In genomic region chr9:21287571-21288402, GRCm38 (mm10) we compare ENCODE assay signal across 8 mouse cellular contexts. TPM values are rescaled to one million over a fixed set of nuclear protein-coding genes. Genes with fewer than 3 reads are reported as not detected.
A peak's percentile ranks its signal among the peaks of the same experiment; 100 is the strongest.
DNase-seq lines count a peak whose midpoint lies in the region; ATAC-seq lines count a peak whose summit lies in the region.

Gene Kri1, minus strand, starts transcription at chr9:21287969.

- H3K4me3 ChIP-seq in heart, embryonic 14.5 days (ENCODE audit: control insufficient read depth in 1 of 2, insufficient read depth in 1 of 2, low read depth in 1 of 2, low read length in 2 of 2), result peak within 1 kb of the TSS; percentile 82 to 97
- H3K4me3 ChIP-seq in liver, embryonic 13.5 days (replicated peaks), result peak within 1 kb of the TSS; percentile 94
- peak within 1 kb of the TSS; percentile 77 for H3K4me3 ChIP-seq in stomach, embryonic 16.5 days (replicated peaks; ENCODE audit: low read length)

- no peaks in the 10 kb centered on the region for H3K9me3 ChIP-seq in heart, embryonic 14.5 days (ENCODE audit: control insufficient read depth, low read length)
- H3K9me3 ChIP-seq in liver, embryonic 13.5 days (replicated peaks), result no peaks in the 10 kb centered on the region
- H3K9me3 ChIP-seq in stomach, embryonic 16.5 days (replicated peaks; ENCODE audit: control insufficient read depth, low read length), result no peaks in the 10 kb centered on the region

- peak; percentile 99 for DNase-seq in c-Kit-negative CD71-positive TER-119-positive erythroid progenitor cells, embryonic 14.5 days (ENCODE audit: low read depth, low spot score)
- peak; percentile 95 for DNase-seq in fibroblast of lung, adult 2 months (ENCODE audit: low read depth)
- peak; percentile 99 for DNase-seq in kidney, postnatal 14 days
- peak; percentile 100 for DNase-seq in liver, embryonic 13.5 days
- peak; percentile 96 for DNase-seq in neural tube, embryonic 10.5 days (ENCODE audit: extremely low spot score, low spot score)

- H3K4me1 ChIP-seq in heart, embryonic 14.5 days (ENCODE audit: control insufficient read depth in 2 of 2, insufficient read depth in 2 of 2, low read length in 2 of 2), result peaks cover 10 to 33% of the 10 kb centered on the region in 2 experiments
- H3K4me1 ChIP-seq in liver, embryonic 13.5 days (replicated peaks), result peaks cover 63% of the 10 kb centered on the region
- H3K4me1 ChIP-seq in stomach, embryonic 16.5 days (ENCODE audit: control insufficient read depth, insufficient read depth, low read length), result peaks cover 27% of the 10 kb centered on the region

- peak within 1 kb of the TSS; percentile 90 to 92 for H3K27ac ChIP-seq in heart, embryonic 14.5 days (replicated peaks in 1 of 2; ENCODE audit: control insufficient read depth in 1 of 2, insufficient read depth in 1 of 2, low read depth in 2 of 2, low read length in 2 of 2)
- H3K27ac ChIP-seq in liver, embryonic 13.5 days, result peak within 1 kb of the TSS; percentile 97
- peak within 1 kb of the TSS; percentile 90 for H3K27ac ChIP-seq in stomach, embryonic 16.5 days (ENCODE audit: low read length)

- peak within 1 kb of the TSS; percentile 78 for H3K4me2 ChIP-seq in heart, embryonic 14.5 days (ENCODE audit: low read length)
- peak within 1 kb of the TSS; percentile 94 for H3K4me2 ChIP-seq in liver, embryonic 13.5 days
- H3K4me2 ChIP-seq in stomach, embryonic 16.5 days (ENCODE audit: low read depth, low read length), result peak within 1 kb of the TSS; percentile 73

- ATAC-seq in CD4-positive, CD25-positive, alpha-beta regulatory T cell, adult 4 months, result peak; percentile 57
- peak; percentile 66 for ATAC-seq in heart, embryonic 14.5 days (ENCODE audit: insufficient number of reproducible peaks, insufficient read depth, low FRiP score, low read depth)
- ATAC-seq in liver, embryonic 13.5 days (ENCODE audit: low read depth), result peak; percentile 76
- ATAC-seq in stomach, embryonic 16.5 days (ENCODE audit: insufficient read depth, low FRiP score), result peak; percentile 82

- peaks cover 34% of the 10 kb centered on the region for H3K36me3 ChIP-seq in heart, embryonic 14.5 days (ENCODE audit: control insufficient read depth, insufficient read depth, low read length)
- H3K36me3 ChIP-seq in liver, embryonic 13.5 days, result peaks cover 47% of the 10 kb centered on the region
- peaks cover 5% of the 10 kb centered on the region; the same call in 1 of the 2 replicates for H3K36me3 ChIP-seq in stomach, embryonic 16.5 days (ENCODE audit: control insufficient read depth, insufficient read depth, low read length)

- H3K27me3 ChIP-seq in heart, embryonic 14.5 days (ENCODE audit: control insufficient read depth, insufficient read depth, low read length), result no peaks in the 10 kb centered on the region
- H3K27me3 ChIP-seq in liver, embryonic 13.5 days, result no peaks in the 10 kb centered on the region
- no peaks in the 10 kb centered on the region for H3K27me3 ChIP-seq in stomach, embryonic 16.5 days (ENCODE audit: control insufficient read depth, insufficient read depth, low read length)

- peak within 1 kb of the TSS; percentile 85 for H3K9ac ChIP-seq in heart, embryonic 14.5 days (ENCODE audit: low read length)
- peak within 1 kb of the TSS; percentile 96 for H3K9ac ChIP-seq in liver, embryonic 13.5 days
- peak within 1 kb of the TSS; percentile 80 for H3K9ac ChIP-seq in stomach, embryonic 16.5 days (ENCODE audit: low read length)

- WGBS in heart, embryonic 14.5 days, result under 1% methylated on average over 59 of the region's 59 CpGs
- WGBS in liver, embryonic 13.5 days (ENCODE audit: insufficient replicate concordance), result under 1% methylated on average over 59 of the region's 59 CpGs
- WGBS in stomach, embryonic 16.5 days, result under 1% methylated on average over 59 of the region's 59 CpGs

RNA-seq across cellular contexts. Expression of gene Kri1, which starts in this region (rescaled TPM):
- 10 to 100 TPM; 25.2 to 45.3 TPM for polyA plus RNA-seq in CD4-positive, CD25-positive, alpha-beta regulatory T cell, adult 4 months (2017; shearing (Covaris generic))
- 7.6 and 12.6 TPM in 2 replicates for polyA plus RNA-seq in heart, embryonic 14.5 days (2014; fragmentation: Nextera tagmentation; extraction: Ambion mirVana)
- polyA plus RNA-seq in liver, embryonic 13.5 days (2015; fragmentation: Nextera tagmentation; extraction: Ambion mirVana), result 9.9 and 10.3 TPM in 2 replicates
- polyA plus RNA-seq in stomach, embryonic 16.5 days (2015; fragmentation: Nextera tagmentation; extraction: Ambion mirVana), result 15.2 and 18.2 TPM in 2 replicates

Comparison
In these comparisons a context has a peak if more than half of its experiments do, and no peak if none do; other contexts are left out.
1. Peak in every context shown above with its lines: DNase-seq, ATAC-seq, H3K4me3 ChIP-seq and H3K27ac ChIP-seq.